Mouse (Mus musculus) splenic B cell, adult 2 months (primary cell): ENCODE results near the gene Dclk1.
"Not testable (repeated sequence)": the region's sequence is repeated elsewhere in the genome, so short reads cannot be mapped to it uniquely, and the experiment has no call there.

Source experiments
- DNase-seq: peaks from one replicate; pipeline ENCODE4 v3.0.0-alpha.2; 2011; ENCODE audit warnings: low read depth, low spot score
- H3K27me3 ChIP-seq: 2 replicates; pipeline ENCODE4 v1.6.1; 2012; ENCODE audit warnings: mild to moderate bottlenecking, low read length, moderate library complexity, mixed read lengths; ENCODE audit not compliant: control insufficient read depth, poor library complexity, insufficient read depth, severe bottlenecking
- H3K36me3 ChIP-seq: 2 replicates; pipeline ENCODE4 v1.6.1; 2012; ENCODE audit warnings: mild to moderate bottlenecking, low read length, moderate library complexity, mixed read lengths; ENCODE audit not compliant: control insufficient read depth, poor library complexity, insufficient read depth, severe bottlenecking

Dclk1 gene

DNA sequence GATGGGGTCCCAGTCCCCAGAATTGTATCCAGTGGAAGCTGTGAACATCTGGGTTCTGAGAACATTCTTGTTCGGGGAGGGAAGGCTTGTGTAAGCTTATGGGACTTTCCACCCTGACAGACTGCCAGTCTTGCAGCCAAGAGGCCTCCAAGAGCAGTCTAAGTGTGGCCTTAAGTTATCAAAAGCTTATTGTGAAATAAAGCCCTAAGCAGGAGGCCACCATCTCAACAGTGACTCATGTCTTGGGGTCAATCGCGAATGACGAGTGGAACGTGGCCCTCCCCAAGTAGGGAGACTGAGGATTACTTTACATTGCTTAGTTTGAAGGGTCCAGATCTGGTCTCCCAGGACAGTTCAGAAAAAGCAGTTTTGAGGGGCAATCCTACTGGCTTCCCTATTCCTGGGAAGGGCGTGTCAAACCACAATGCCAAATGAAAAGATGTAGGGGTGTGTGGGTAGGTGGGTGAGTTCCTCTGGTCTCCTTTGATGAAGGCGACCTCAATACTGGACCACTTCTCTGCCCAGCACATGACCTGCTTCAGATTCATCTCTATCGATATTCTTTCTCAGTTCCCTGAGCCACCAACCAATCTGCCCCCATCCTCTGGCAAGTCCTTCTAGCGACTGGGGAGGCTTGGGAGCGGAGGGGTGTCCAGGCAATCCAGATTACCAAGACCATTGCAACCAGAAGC, at the start of gene Dclk1:
TSS of gene Dclk1 (plus strand) at position 635 of the 692 bp plus-strand sequence.
- Histone ChIP-seq H3K36me3 (no peaks in the 10 kb centered on the region), H3K27me3 (no peaks in the 10 kb centered on the region)
- DNase-seq: no peak

DNA sequence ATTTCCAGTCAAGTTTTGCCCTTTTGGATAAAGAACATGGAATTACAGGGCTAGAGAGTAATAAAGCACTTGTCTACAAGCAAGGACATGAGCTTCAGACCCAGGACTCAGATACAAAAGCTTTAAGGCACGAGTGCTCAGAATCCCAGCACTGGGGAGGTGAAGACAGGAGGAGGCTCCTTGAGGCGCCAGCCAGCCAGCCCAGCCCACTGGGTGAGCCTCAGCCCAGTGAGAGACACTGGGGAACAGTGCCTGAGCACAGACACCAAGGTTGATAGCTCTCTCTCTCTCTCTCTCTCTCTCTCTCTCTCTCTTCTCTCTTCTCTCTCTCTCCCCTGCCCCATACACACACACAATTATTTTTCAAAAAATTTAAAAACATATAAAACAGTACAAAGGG, 48.8 kb upstream of the Dclk1 start:
- DNase-seq: no peak
- H3K27me3 ChIP-seq: no peaks in the 10 kb centered on the region; the same call in 1 of the 2 replicates
- H3K36me3 ChIP-seq: no peaks in the 10 kb centered on the region

DNA sequence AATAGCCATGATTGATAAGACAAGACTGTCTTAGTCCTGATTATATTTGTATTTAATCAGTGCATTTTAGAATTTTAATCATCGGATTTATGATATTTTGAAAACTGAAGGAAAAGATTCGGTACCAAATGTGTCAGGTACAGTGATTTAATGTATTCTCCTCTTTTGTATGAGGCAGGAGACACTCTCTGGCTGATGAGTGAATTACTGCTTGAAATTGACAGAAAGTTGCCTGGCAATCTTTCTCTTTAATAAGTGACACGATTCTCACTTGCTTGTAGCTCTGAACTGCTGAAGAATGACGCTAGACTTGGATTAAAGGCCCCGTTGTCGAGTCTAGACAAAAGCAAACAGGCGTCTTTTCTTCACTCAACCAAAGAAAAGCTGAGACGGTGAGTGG, 47.4 kb upstream of the Dclk1 start:
- Histone ChIP-seq H3K36me3 (no peaks in the 10 kb centered on the region), H3K27me3 (no peaks in the 10 kb centered on the region; the same call in 1 of the 2 replicates)
- no peak for DNase-seq

DNA sequence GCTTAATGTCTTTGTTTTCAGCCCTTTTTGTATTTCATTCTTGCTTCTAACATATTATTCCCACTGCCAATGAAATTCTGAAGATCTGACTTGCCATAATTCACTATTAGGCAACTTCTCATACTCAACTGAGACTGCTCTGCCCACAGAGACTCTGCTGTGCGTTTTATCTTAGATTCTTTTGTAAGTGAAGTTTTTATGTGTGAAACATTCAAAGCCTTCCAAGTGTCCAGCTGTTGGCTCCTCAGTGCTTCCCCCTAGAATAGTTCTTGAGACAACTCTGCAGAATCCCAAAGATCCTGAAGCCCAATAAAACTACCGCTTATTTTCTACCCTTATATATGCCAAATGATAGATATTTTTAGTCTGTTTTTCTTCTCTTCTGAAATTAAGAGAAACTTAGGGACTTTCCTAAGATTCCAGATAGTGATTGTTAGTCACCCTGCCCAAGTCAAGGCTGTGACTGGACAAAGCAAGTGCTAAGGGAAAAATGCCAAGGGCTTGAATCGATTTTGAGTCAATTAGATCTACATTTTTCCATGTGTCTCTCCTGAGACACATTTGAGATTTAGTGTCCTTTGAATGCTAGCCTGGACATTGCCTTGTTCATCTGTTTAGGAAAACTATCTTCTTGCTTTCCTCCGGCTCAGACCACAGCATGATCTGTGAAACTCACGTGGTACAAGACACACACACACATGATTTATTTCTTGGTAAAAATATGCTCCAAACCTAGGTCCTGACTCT, 46.4 kb upstream of the Dclk1 start:
- Histone ChIP-seq H3K27me3 (no peaks in the 10 kb centered on the region; the same call in 1 of the 2 replicates), H3K36me3 (no peaks in the 10 kb centered on the region)
- no peak for DNase-seq

DNA sequence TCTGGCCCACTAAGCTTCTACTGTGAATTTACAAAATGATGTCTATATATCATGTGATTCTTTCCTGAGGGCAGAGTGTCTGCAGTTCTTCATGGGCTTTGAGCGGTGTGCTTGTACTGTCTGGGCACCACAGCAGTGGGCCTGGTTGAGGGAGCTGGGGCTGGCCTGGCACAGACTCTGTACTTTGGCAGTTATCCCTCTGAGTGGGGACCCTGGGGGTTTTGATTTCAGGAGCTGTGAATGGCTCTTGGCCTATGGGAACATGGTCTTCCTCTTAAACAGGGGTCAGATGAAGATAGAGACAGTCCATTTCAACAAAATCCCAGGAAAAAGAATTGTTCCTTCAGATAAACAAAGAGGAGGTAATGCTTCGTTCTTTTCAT, 45.8 kb upstream of the Dclk1 start:
- H3K36me3 ChIP-seq: no peaks in the 10 kb centered on the region
- DNase-seq: no peak
- no peaks in the 10 kb centered on the region; the same call in 1 of the 2 replicates for H3K27me3 ChIP-seq

DNA sequence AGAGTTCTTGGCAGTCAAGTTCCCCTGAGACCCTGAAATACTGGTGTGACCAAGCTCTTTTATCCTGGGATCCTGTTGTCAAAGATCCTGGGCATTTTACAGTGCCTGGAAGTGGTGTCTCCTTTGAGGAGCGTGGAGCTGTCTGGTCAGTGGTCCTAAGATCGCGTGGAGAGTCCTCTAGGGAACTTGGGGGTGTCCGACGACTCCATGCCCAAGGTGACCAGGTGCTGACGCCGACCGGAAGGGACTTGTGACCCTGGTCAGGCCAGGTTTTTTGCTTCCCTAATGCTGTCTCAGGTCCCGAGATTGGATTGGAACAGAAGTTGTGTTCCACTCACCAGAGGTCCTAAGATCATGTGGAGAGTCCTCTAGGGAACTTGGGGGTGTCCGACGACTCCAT, 38.5 kb upstream of the Dclk1 start:
- not testable (repeated sequence) for H3K36me3 ChIP-seq, DNase-seq, H3K27me3 ChIP-seq

DNA sequence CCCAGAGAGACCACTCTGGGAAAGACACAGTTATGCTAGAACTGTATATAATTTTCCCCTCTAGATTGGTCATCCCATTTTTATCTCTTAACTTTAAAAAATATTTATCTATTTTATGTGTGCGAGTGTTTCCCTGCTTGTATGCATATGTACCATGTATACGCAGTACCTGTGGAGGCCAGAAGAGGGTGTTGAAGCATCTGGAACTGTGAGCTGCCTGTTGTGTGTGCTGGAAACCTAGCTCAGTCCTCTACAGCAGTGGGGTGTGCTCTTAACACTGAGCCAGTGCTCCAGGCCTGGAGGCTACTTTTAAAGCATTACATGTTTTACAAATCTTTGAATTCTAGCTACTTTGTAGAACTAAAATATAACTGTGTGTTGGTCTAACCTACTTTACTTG, 35.8 kb upstream of the Dclk1 start:
- DNase-seq: no peak
- H3K27me3 ChIP-seq: no peaks in the 10 kb centered on the region

DNA sequence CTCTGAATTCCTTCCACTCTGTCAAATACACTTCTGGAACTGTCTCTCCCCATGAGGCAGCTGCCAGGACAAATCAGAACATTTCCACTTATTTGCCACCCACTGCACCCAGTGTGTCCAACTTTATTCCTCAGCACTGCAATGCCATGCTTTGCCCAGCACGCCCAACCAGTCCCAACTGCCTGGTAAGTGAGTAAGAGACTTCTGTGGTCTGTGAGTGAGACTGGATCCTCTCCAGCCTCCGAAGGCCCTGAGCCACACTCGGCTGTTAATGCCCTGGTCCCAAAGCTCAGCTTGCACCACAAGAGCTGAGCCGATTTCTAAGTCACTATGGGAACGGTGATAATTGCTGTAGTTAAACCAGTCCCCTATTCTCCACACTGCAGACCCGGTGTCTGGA, 34.5 kb upstream of the Dclk1 start:
- Histone ChIP-seq H3K36me3 (no peaks in the 10 kb centered on the region), H3K27me3 (no peaks in the 10 kb centered on the region)
- DNase-seq: no peak

More for the DNA sequence above, 35.8 kb upstream of the Dclk1 start:
- no peaks in the 10 kb centered on the region for H3K36me3 ChIP-seq

DNA sequence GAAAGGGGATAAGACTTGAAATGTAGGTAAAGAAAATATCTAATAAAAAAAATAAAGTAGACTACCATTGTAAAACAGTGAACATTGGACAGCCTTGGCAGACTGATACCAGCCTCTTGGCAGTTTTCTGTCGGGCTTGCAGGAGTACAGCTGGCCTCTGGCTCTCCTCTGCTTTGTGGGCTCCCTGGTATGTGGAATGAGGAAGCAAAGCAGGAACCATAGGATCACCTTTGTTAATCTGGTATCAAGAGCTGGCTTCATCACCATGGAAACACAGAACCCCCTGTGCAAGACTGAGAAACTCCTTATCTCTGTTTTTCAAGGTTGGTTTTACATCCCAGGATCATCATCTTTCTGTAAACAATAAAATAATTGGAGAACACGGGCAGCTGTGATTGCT, 29.9 kb upstream of the Dclk1 start:
- H3K36me3 ChIP-seq: no peaks in the 10 kb centered on the region
- no peaks in the 10 kb centered on the region for H3K27me3 ChIP-seq
- no peak for DNase-seq

DNA sequence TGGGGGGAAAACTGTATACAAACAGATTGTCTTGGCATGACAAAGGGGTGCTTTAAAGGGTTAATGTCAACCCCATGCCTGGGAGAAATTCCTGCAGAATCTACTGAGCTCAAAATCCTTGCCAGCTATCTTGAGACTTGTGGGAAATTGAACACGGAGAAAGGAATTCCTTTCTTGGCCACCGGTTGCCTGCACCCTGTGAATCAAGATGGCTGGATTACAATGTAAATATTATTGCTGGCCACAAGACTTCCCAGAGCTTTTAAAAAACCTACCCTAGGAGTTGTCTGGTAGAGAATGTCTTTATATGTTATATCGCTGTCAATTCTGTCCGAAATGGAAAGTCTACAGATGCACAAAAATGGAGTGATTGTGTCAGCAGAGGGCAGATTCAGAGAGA, 28.4 kb upstream of the Dclk1 start:
- no peaks in the 10 kb centered on the region for H3K36me3 ChIP-seq
- DNase-seq: no peak

DNA sequence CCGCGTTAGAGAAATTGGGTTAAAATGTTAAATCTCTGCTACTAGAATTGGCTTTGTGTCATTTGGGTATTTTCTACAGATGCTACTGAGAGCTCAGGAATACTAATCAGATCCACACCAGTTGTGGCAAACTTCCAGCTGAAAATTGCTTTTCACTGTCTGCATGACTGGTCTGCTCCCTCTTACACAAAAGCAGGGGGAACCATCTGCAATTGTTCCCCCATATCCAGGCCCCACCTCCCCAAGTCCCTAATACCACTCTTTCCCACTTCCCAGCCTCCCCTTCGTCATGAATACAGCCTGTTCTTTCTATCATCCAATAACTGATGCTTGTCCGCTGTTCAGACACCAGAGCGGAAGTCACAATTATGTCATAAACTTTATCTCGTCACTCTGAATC, 27.8 kb upstream of the Dclk1 start:
- DNase-seq: no peak
- Histone ChIP-seq H3K36me3 (no peaks in the 10 kb centered on the region), H3K27me3 (no peaks in the 10 kb centered on the region)

More for the DNA sequence above, 28.4 kb upstream of the Dclk1 start:
- no peaks in the 10 kb centered on the region for H3K27me3 ChIP-seq

DNA sequence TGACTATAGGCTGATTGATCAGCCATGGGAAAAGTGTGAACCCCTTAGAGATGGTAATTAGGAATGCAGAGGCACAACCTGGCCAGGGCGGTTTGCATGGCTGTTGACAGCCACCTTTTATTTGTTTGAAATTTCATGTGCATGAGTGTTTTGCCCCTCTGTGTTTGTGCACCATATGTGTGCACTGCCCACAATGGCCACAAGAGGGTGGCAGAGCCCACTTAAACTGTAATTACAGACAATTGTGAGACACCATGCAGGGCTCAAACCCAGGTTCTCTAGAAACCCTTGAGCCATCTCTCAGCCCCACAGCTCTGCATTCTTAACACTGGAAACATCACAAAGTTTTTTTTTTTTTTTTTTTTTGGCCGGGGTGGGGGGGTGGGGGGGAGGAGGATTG, 19.7 kb upstream of the Dclk1 start:
- DNase-seq: no peak
- Histone ChIP-seq H3K27me3 (no peaks in the 10 kb centered on the region), H3K36me3 (no peaks in the 10 kb centered on the region)

DNA sequence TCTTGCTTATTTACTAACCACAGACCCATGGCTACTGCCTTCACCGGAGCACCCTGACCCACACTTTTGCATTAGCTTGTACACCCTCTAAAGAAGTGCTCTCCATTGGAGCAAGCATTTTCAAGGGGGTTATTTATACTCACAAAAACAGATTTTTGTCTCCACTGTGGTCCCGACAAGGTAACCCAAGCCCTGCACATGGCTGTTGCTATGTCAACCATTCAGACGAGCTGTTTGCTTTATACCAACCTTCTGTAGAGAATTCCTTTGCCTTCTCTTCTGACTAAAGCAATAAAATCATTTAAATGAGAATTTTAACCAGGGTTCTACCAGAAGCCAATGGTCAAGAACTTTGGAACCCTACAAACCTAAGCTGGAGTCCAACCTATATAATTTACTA, 18.3 kb upstream of the Dclk1 start:
- no peak for DNase-seq
- no peaks in the 10 kb centered on the region for H3K36me3 ChIP-seq
- H3K27me3 ChIP-seq: no peaks in the 10 kb centered on the region

DNA sequence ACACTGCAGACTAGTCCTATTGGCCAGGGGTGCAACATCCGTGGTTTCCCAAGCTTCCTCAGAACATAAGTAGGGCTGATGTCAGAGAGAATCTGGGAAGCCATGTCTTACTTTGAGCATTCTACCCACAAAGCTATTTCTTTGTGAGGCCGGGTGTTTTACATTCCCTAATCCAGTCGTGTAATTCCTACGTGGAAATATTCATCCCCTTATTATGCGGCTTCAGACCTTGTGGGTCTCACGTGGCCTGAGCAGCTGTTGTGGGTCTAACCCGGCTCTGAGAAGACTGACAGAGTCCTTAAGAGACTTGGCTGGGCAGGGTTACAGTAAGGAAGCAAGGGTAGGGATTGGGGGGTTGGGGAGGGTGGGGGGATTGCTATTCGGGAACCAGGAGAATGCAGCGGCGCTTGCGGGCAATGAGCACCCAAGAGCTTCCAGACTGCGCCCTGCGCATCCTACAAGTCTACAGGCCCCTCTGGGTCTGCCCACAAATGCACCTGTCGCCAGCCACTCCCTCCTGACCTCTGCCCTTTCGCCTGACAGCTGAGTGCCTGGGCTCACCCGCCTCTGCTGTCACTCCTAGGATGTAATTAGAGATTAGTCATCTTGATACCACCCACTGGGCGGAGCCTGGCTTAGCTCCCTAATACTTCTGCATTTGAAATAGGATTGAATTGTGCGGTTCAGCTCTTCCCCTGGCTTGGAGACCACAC, 15.5 kb upstream of the Dclk1 start:
- H3K27me3 ChIP-seq: no peaks in the 10 kb centered on the region
- no peaks in the 10 kb centered on the region for H3K36me3 ChIP-seq
- no peak for DNase-seq

DNA sequence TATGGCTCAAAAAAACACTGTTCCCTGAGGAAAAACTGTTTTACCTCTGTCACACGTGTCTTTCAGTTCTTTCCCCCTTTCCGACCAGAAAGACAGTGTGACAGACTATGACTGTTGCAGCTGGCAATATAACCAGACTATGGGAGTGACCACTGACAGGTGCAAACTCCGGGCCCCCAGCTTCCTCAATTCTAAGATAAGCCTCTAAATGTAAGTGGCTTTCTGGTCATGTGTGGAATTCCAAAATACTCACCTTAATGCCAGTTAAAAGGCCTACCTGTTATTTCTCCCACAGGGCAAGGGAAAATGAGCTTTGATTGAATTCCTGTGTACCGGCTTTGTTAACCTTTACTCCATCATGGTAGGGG, 15.0 kb upstream of the Dclk1 start:
- H3K36me3 ChIP-seq: no peaks in the 10 kb centered on the region
- H3K27me3 ChIP-seq: no peaks in the 10 kb centered on the region
- DNase-seq: no peak
